Mouse (Mus musculus) erythroblast, embryonic 14.5 days (primary cell): ENCODE measurements around the gene Hnrnpl.

ENCODE experiments used
- GATA1 ChIP-seq: IDR thresholded peaks from 2 replicates; pipeline ENCODE4 v1.6.1; 2012; ENCODE audit warnings: low read length, inconsistent platforms, mixed read lengths
- TAL1 ChIP-seq: IDR thresholded peaks from 3 replicates; pipeline ENCODE4 v1.6.1; 2012; ENCODE audit warnings: low read length, inconsistent platforms, mixed read lengths

- no peak for TF ChIP-seq GATA1
- TF ChIP-seq TAL1: no peak
Measured at GRCm38 (mm10) chr7:28831411-28832125, 23.2 kb downstream of the Hnrnpl start.
